Mouse (Mus musculus) cerebellum, adult 2 months (tissue): Measurements from ENCODE around the gene Lsamp.

Experiments used
- CTCF ChIP-seq: fragments of 200-500 bp; IDR thresholded peaks from 2 replicates; pipeline ENCODE4 v1.5.1; 2011; ENCODE audit warnings: low read depth, mild to moderate bottlenecking, control low read depth, low read length, moderate library complexity, borderline replicate concordance; ENCODE audit not compliant: insufficient read depth
- POLR2A ChIP-seq: fragments of 200-500 bp; IDR thresholded peaks from 2 replicates; pipeline ENCODE4 v1.6.1; 2011; ENCODE audit warnings: low read length, control low read depth, borderline replicate concordance; ENCODE audit not compliant: insufficient read depth

DNA sequence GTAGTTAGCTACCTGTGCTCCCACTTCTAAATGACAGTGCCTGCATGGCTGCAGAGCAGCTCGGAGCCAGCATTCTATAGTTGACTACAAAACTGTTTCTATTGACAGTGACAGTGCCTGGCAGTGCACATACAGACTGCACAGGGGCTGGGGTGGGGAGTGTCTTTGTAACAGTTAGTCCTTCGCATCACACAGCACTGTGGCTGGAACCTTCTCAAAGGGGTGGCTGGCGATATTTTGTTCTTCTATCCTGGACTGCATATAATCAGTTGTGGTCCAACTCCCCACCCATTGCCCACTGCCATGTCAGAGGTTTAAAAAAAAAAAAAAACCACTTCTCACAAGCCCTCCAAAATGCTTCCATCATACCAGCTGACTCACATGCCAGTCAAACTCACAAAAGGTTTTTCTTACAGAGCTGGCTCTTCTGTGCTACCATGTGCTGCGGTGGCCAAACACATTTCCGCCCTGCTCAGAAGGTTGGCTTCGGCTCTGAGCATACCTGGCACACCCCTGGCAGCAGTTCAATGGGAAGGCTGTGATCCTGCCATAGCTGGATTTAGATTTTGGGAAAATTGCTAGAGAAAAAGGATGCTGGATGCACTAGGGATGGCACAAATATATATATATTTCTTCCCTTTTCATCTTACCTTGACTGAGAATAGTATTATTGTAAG is 1887.9 kb downstream of the Lsamp start:
- no peak for TF ChIP-seq CTCF
- TF ChIP-seq POLR2A = no peak
